ENCODE assay signal across 9 mouse cellular contexts in genomic region chr1:33738681-33739278, GRCm38 (mm10). TPM values are rescaled to one million over a fixed set of nuclear protein-coding genes. Genes with fewer than 3 reads are reported as not detected.
DNase-seq lines count a peak whose midpoint lies in the region; ATAC-seq and TF ChIP-seq lines count a peak whose summit lies in the region.
"Had no signal": no experiment of that assay in that cellular context is flagged by ENCODE, and none has a peak within 500 bp of the region (broad histone marks: within the 10 kb centered on the region; RNA-seq: fewer than 3 reads in every experiment).

No protein-coding gene starts in this region.

- no peak overlapping the region for H3K4me2 ChIP-seq in liver, embryonic 14.5 days (ENCODE audit: low read depth)
- H3K4me2 ChIP-seq in hindbrain, embryonic 16.5 days (ENCODE audit: low read length): no peak overlapping the region
- H3K4me2 ChIP-seq: neural tube, embryonic 12.5 days had no signal

- DNase-seq in liver, embryonic 14.5 days (ENCODE audit: low read depth in 3 of 3, low spot score in 3 of 3): no peak
- no peak for DNase-seq in liver
- DNase-seq in heart, postnatal 4 days: no peak
- DNase-seq in embryo, embryonic 9.5 days (ENCODE audit: extremely low spot score): no peak
- DNase-seq in testis, postnatal 10 days (ENCODE audit: low spot score): no peak

- TF ChIP-seq EP300 in liver, embryonic 14.5 days (IDR thresholded peaks at IDR 0.05; ENCODE audit: low read depth): no peak

- WGBS in liver, embryonic 14.5 days (ENCODE audit: insufficient replicate concordance): 73% methylated on average over 11 of the region's 11 CpGs
- 89% methylated on average over 11 of the region's 11 CpGs for WGBS in hindbrain, embryonic 16.5 days

- ATAC-seq in liver, embryonic 14.5 days (ENCODE audit: insufficient read depth): 0 out of 2 replicates have a peak, but pooled peaks have one; percentile 11
- peak; percentile 39; the same call in 1 of the 2 replicates for ATAC-seq in erythroid progenitor cell, adult 5-6 weeks (replicated peaks; ENCODE audit: low FRiP score, poor library complexity, severe bottlenecking)
- peak; percentile 15; the same call in 1 of the 2 replicates for ATAC-seq in hindbrain, embryonic 16.5 days
- ATAC-seq in monocyte, adult 5-6 weeks (replicated peaks; ENCODE audit: insufficient number of reproducible peaks, low FRiP score, low TSS enrichment, poor library complexity, severe bottlenecking): 0 out of 2 replicates have a peak, but pooled peaks have one; percentile 2

- no peak overlapping the region for H3K4me3 ChIP-seq in liver, embryonic 14.5 days (ENCODE audit: insufficient read depth in 1 of 2, low read depth in 2 of 2, low read length in 2 of 2)
- no peak overlapping the region for H3K4me3 ChIP-seq in hindbrain, embryonic 16.5 days (ENCODE audit: low read length)
- H3K4me3 ChIP-seq: neural tube, embryonic 12.5 days had no signal

- H3K36me3 ChIP-seq in liver, embryonic 14.5 days (replicated peaks; ENCODE audit: control insufficient read depth, insufficient read depth, low read depth): peaks cover 2% of the 10 kb centered on the region
- H3K36me3 ChIP-seq in hindbrain, embryonic 16.5 days (ENCODE audit: control insufficient read depth, insufficient read depth, low read length): peaks cover 30% of the 10 kb centered on the region

- no peaks in the 10 kb centered on the region for H3K9me3 ChIP-seq in liver, embryonic 14.5 days (ENCODE audit: control insufficient read depth, low read length)
- no peaks in the 10 kb centered on the region for H3K9me3 ChIP-seq in hindbrain, embryonic 16.5 days (ENCODE audit: control insufficient read depth, low read length)
- H3K9me3 ChIP-seq: neural tube, embryonic 12.5 days had no signal

- no peaks in the 10 kb centered on the region for H3K27me3 ChIP-seq in liver, embryonic 14.5 days (ENCODE audit: control insufficient read depth, insufficient read depth, low read length)
- H3K27me3 ChIP-seq in hindbrain, embryonic 16.5 days (replicated peaks; ENCODE audit: control insufficient read depth, insufficient read depth, low read length): no peaks in the 10 kb centered on the region
- H3K27me3 ChIP-seq: neural tube, embryonic 12.5 days had no signal

- TF ChIP-seq CTCF in liver, embryonic 14.5 days (IDR thresholded peaks at IDR 0.05; ENCODE audit: low read depth): no peak

- H3K27ac ChIP-seq in liver, embryonic 14.5 days: no peak overlapping the region
- no peak overlapping the region for H3K27ac ChIP-seq in hindbrain, embryonic 16.5 days (ENCODE audit: low read depth, low read length)
- H3K27ac ChIP-seq: neural tube, embryonic 12.5 days had no signal

- no peak overlapping the region for H3K9ac ChIP-seq in liver, embryonic 14.5 days (replicated peaks)
- no peak overlapping the region for H3K9ac ChIP-seq in hindbrain, embryonic 16.5 days (ENCODE audit: low read depth, low read length)
- H3K9ac ChIP-seq: neural tube, embryonic 12.5 days had no signal

- no peaks in the 10 kb centered on the region for H3K4me1 ChIP-seq in liver, embryonic 14.5 days (replicated peaks; ENCODE audit: control insufficient read depth in 2 of 2, insufficient read depth in 2 of 2, low read length in 1 of 2)
- H3K4me1 ChIP-seq in hindbrain, embryonic 16.5 days (ENCODE audit: control insufficient read depth, insufficient read depth, low read depth, low read length): no peaks in the 10 kb centered on the region
- H3K4me1 ChIP-seq: neural tube, embryonic 12.5 days had no signal

RNA-seq across cellular contexts. Expression of gene Bag2, which starts 18.8 kb away (rescaled TPM):
- 27.5 and 30.2 TPM in 2 replicates for polyA plus RNA-seq in liver, embryonic 14.5 days (2012; rRNA removed)
- 45.4 and 45.9 TPM in 2 replicates for polyA plus RNA-seq in liver, embryonic 14.5 days (2014; fragmentation: Nextera tagmentation; extraction: Ambion mirVana)
- 25.9 and 37.7 TPM in 2 replicates for total RNA-seq in erythroid progenitor cell, adult 5-6 weeks (2015; ENCODE audit: low replicate concordance)
- 33.9 and 59.6 TPM in 2 replicates for total RNA-seq in erythroid progenitor cell, adult 5-6 weeks (2017; ENCODE audit: low replicate concordance)
- 26.8 and 28.8 TPM in 2 replicates for polyA plus RNA-seq in hindbrain, embryonic 16.5 days (2015; fragmentation: Nextera tagmentation; extraction: Ambion mirVana)
- 0.64 to 1.7 TPM (median 1.4 TPM) in 3 replicates for total RNA-seq in monocyte, adult 5-6 weeks (2017)
- total RNA-seq in heart, postnatal 4 days (2021): 10 to 100 TPM; 62.7 to 67.7 TPM

RNA-seq across cellular contexts. Expression of gene Rab23, which starts 19.1 kb away (rescaled TPM):
- 2.1 and 2.5 TPM in 2 replicates for polyA plus RNA-seq in liver, embryonic 14.5 days (2012; rRNA removed)
- 2.9 and 3.8 TPM in 2 replicates for polyA plus RNA-seq in liver, embryonic 14.5 days (2014; fragmentation: Nextera tagmentation; extraction: Ambion mirVana)
- 1.7 and 3.6 TPM in 2 replicates for total RNA-seq in erythroid progenitor cell, adult 5-6 weeks (2015; ENCODE audit: low replicate concordance)
- total RNA-seq in erythroid progenitor cell, adult 5-6 weeks (2017; ENCODE audit: low replicate concordance): 4.0 and 8.9 TPM in 2 replicates
- polyA plus RNA-seq in hindbrain, embryonic 16.5 days (2015; fragmentation: Nextera tagmentation; extraction: Ambion mirVana): 29.2 and 30.0 TPM in 2 replicates
- total RNA-seq in monocyte, adult 5-6 weeks (2017): 0.57 to 4.4 TPM (median 1.8 TPM) in 3 replicates
- total RNA-seq in heart, postnatal 4 days (2021): 10 to 100 TPM; 19.0 to 19.6 TPM
